Mouse (Mus musculus): ENCODE results near the gene AU018091.
"Not testable (repeated sequence)": the region's sequence is repeated elsewhere in the genome, so short reads cannot be mapped to it uniquely, and the experiment has no call there.

AU018091 gene

GRCm38 (mm10) chr7:3168296-3168695 is 707 bp downstream of the AU018091 start:
- DNase-seq (ENCODE audit: low spot score in 2 of 2) = no peak

GRCm38 (mm10) chr7:3166270-3166669 is 2.7 kb downstream of the AU018091 start:
- no peak for DNase-seq (ENCODE audit: low spot score in 2 of 2)

GRCm38 (mm10) chr7:3164991-3165390 is 4.0 kb downstream of the AU018091 start:
- DNase-seq (ENCODE audit: low spot score in 2 of 2) = no peak

- no peak for DNase-seq (ENCODE audit: low spot score in 2 of 2)
Observed at GRCm38 (mm10) chr7:3164381-3164780, 4.6 kb downstream of the AU018091 start.

- DNase-seq (ENCODE audit: low spot score in 2 of 2) = no peak
Observed at GRCm38 (mm10) chr7:3150376-3150775, 18.6 kb downstream of the AU018091 start.

- no peak for DNase-seq (ENCODE audit: low spot score in 2 of 2)
Observed at GRCm38 (mm10) chr7:3146072-3146471, 22.9 kb downstream of the AU018091 start.

- no peak for DNase-seq (ENCODE audit: low spot score in 2 of 2)
Observed at GRCm38 (mm10) chr7:3143329-3143728, 25.7 kb downstream of the AU018091 start.

- DNase-seq (ENCODE audit: low spot score in 2 of 2) = no peak
Observed at GRCm38 (mm10) chr7:3135606-3136005, 33.4 kb downstream of the AU018091 start.

- no peak for DNase-seq (ENCODE audit: low spot score in 2 of 2)
Observed at GRCm38 (mm10) chr7:3134654-3135053, 34.3 kb downstream of the AU018091 start.

- no peak for DNase-seq (ENCODE audit: low spot score in 2 of 2)
Observed at GRCm38 (mm10) chr7:3130342-3130741, 38.7 kb downstream of the AU018091 start.

GRCm38 (mm10) chr7:3128564-3128963 is 40.4 kb downstream of the AU018091 start:
- not testable (repeated sequence) for DNase-seq (ENCODE audit: low spot score in 2 of 2)

- DNase-seq (ENCODE audit: low spot score in 2 of 2) = not testable (repeated sequence)
Observed at GRCm38 (mm10) chr7:3111193-3111592, 57.8 kb downstream of the AU018091 start.

- DNase-seq (ENCODE audit: low spot score in 2 of 2) = not testable (repeated sequence)
Observed at GRCm38 (mm10) chr7:3106516-3107077, 62.4 kb downstream of the AU018091 start.

All from frontal cortex, postnatal 10 days (tissue).